In genomic region chrX:166929716-166930420, GRCm38 (mm10) we compare ENCODE assay signal across 18 mouse cellular contexts.
A peak's percentile ranks its signal among the peaks of the same experiment; 100 is the strongest.
DNase-seq lines count a peak whose midpoint lies in the region; ATAC-seq and TF ChIP-seq lines count a peak whose summit lies in the region.
"Had no signal": no experiment of that assay in that cellular context is flagged by ENCODE, and none has a peak within 500 bp of the region (broad histone marks: within the 10 kb centered on the region; RNA-seq: fewer than 3 reads in every experiment).

No protein-coding gene starts in this region.

- no peak for TF ChIP-seq CTCF in brain, embryonic 14.5 days (IDR thresholded peaks at IDR 0.05; ENCODE audit: borderline replicate concordance, extremely low read depth, insufficient read depth, insufficient read length)

- no peak for TF ChIP-seq POLR2A in brain, embryonic 14.5 days (IDR thresholded peaks at IDR 0.05; ENCODE audit: borderline replicate concordance, extremely low read depth, insufficient read depth, insufficient read length, poor library complexity, severe bottlenecking)

- H3K9me3 ChIP-seq in midbrain, embryonic 11.5 days (ENCODE audit: control insufficient read depth, low read length), result no peaks in the 10 kb centered on the region
- H3K9me3 ChIP-seq in midbrain, embryonic 15.5 days, result no peaks in the 10 kb centered on the region
- no peaks in the 10 kb centered on the region for H3K9me3 ChIP-seq in forebrain, embryonic 12.5 days
- H3K9me3 ChIP-seq: liver, embryonic 15.5 days; megakaryocyte, embryonic 14.5 days; neural tube, embryonic 12.5 days had no signal

- H3K4me3 ChIP-seq in midbrain, embryonic 11.5 days (ENCODE audit: low read depth, low read length), result no peak overlapping the region
- H3K4me3 ChIP-seq in midbrain, embryonic 15.5 days, result no peak overlapping the region
- H3K4me3 ChIP-seq in forebrain, embryonic 12.5 days (replicated peaks), result no peak overlapping the region
- H3K4me3 ChIP-seq: liver, embryonic 15.5 days; megakaryocyte, embryonic 14.5 days; neural tube, embryonic 12.5 days had no signal

- no peak overlapping the region for H3K4me2 ChIP-seq in midbrain, embryonic 11.5 days
- no peak overlapping the region for H3K4me2 ChIP-seq in midbrain, embryonic 15.5 days
- H3K4me2 ChIP-seq in forebrain, embryonic 12.5 days, result no peak overlapping the region
- H3K4me2 ChIP-seq: heart, embryonic 11.5 days; liver, embryonic 15.5 days; neural tube, embryonic 12.5 days had no signal

- no peaks in the 10 kb centered on the region for H3K4me1 ChIP-seq in midbrain, embryonic 11.5 days (ENCODE audit: control insufficient read depth, insufficient read depth, low read length)
- H3K4me1 ChIP-seq in midbrain, embryonic 15.5 days, result no peaks in the 10 kb centered on the region
- H3K4me1 ChIP-seq in forebrain, embryonic 12.5 days, result peaks cover 6% of the 10 kb centered on the region; the same call in 1 of the 2 replicates
- H3K4me1 ChIP-seq: liver, embryonic 15.5 days; neural tube, embryonic 12.5 days had no signal

- no peaks in the 10 kb centered on the region for H3K36me3 ChIP-seq in midbrain, embryonic 11.5 days (ENCODE audit: control insufficient read depth, insufficient read depth, low read length)
- H3K36me3 ChIP-seq in midbrain, embryonic 15.5 days (replicated peaks), result no peaks in the 10 kb centered on the region
- H3K36me3 ChIP-seq in forebrain, embryonic 12.5 days (replicated peaks), result no peaks in the 10 kb centered on the region
- H3K36me3 ChIP-seq: liver, embryonic 15.5 days; neural tube, embryonic 12.5 days had no signal

- 31% methylated on average over 6 of the region's 6 CpGs for WGBS in midbrain, embryonic 11.5 days
- WGBS in midbrain, embryonic 15.5 days, result 37% methylated on average over 6 of the region's 6 CpGs
- 26% methylated on average over 6 of the region's 6 CpGs for WGBS in forebrain, embryonic 12.5 days

- peak; percentile 94 for ATAC-seq in midbrain, embryonic 11.5 days (ENCODE audit: low FRiP score)
- ATAC-seq in midbrain, embryonic 15.5 days (replicated peaks), result no peak
- ATAC-seq in forebrain, embryonic 12.5 days (ENCODE audit: low FRiP score), result peak; percentile 86

- H3K27me3 ChIP-seq in midbrain, embryonic 11.5 days (ENCODE audit: control insufficient read depth, insufficient read depth, low read length), result peaks cover 13% of the 10 kb centered on the region; the same call in 1 of the 2 replicates
- H3K27me3 ChIP-seq in midbrain, embryonic 15.5 days (replicated peaks), result no peaks in the 10 kb centered on the region; the same call in 1 of the 2 replicates
- H3K27me3 ChIP-seq in forebrain, embryonic 12.5 days, result peaks cover 37% of the 10 kb centered on the region
- H3K27me3 ChIP-seq: liver, embryonic 15.5 days; neural tube, embryonic 12.5 days had no signal

- peak; percentile 92 for DNase-seq in midbrain, embryonic 11.5 days (ENCODE audit: low spot score, missing footprints)
- DNase-seq in brain, embryonic 14.5 days (ENCODE audit: low read depth), result peak; percentile 62
- peak; percentile 44 for DNase-seq in retina, embryonic 14.5 days (ENCODE audit: low spot score)
- no peak for DNase-seq in adrenal gland, adult 8-10 months
- no peak for DNase-seq in thymus, postnatal 0 days (ENCODE audit: low spot score)
- DNase-seq: adrenal gland, postnatal 14 days; cerebellum, adult 9-11 months; heart, postnatal 14 days; kidney, adult 8-10 months; lung, postnatal 10 days; right cerebral cortex, postnatal 25 days; thymus, postnatal 36 days had no signal

- H3K9ac ChIP-seq in midbrain, embryonic 11.5 days (ENCODE audit: low read length), result no peak overlapping the region
- H3K9ac ChIP-seq in midbrain, embryonic 15.5 days, result no peak overlapping the region
- H3K9ac ChIP-seq in forebrain, embryonic 12.5 days, result no peak overlapping the region
- H3K9ac ChIP-seq: liver, embryonic 15.5 days; neural tube, embryonic 12.5 days had no signal

- H3K27ac ChIP-seq in midbrain, embryonic 11.5 days (ENCODE audit: low read depth, low read length), result no peak overlapping the region; the same call in 1 of the 2 replicates
- no peak overlapping the region for H3K27ac ChIP-seq in midbrain, embryonic 15.5 days
- peak overlapping the region; percentile 74 for H3K27ac ChIP-seq in forebrain, embryonic 12.5 days
- H3K27ac ChIP-seq: liver, embryonic 15.5 days; neural tube, embryonic 12.5 days had no signal

Comparison
In these comparisons a context has a peak if more than half of its experiments do, and no peak if none do; other contexts are left out.
1. DNase-seq: peak in midbrain, embryonic 11.5 days (single experiment), brain, embryonic 14.5 days (single experiment) and retina, embryonic 14.5 days (single experiment); none in adrenal gland, adult 8-10 months (single experiment) and thymus, postnatal 0 days (single experiment).